Mouse (Mus musculus) stomach, embryonic 14.5 days (tissue): ENCODE data around the gene Dip2b. TPM values are rescaled to one million over a fixed set of nuclear protein-coding genes. Genes with fewer than 3 reads are reported as not detected.

ENCODE experiments used
- ATAC-seq: fragments of 200-750 bp; cut with Nextera tagmentation; 2 replicates; pipeline ENCODE4 v1.8.0; 2017; ENCODE audit warnings: low read depth, moderate TSS enrichment; ENCODE audit not compliant: insufficient number of reproducible peaks, insufficient read depth, low FRiP score
- H3K27ac ChIP-seq: fragments of 300-500 bp; sonication (generic); 2 replicates; pipeline ENCODE4 v1.5.1; 2014; ENCODE audit warnings: mild to moderate bottlenecking, low read length, moderate library complexity, mixed read lengths
- H3K27me3 ChIP-seq: fragments of 300-500 bp; sonication (generic); 2 replicates; pipeline ENCODE4 v1.6.1; 2014; ENCODE audit warnings: low read length, control low read depth, mixed read lengths; ENCODE audit not compliant: control insufficient read depth, insufficient read depth
- H3K36me3 ChIP-seq: fragments of 300-500 bp; sonication (generic); 2 replicates; pipeline ENCODE4 v1.6.1; 2014; ENCODE audit warnings: mild to moderate bottlenecking, control low read depth, low read length, moderate library complexity, mixed read lengths; ENCODE audit not compliant: control insufficient read depth, insufficient read depth
- H3K4me1 ChIP-seq: fragments of 300-500 bp; sonication (generic); 2 replicates; pipeline ENCODE4 v1.6.1; 2014; ENCODE audit warnings: low read length, control low read depth, mixed read lengths; ENCODE audit not compliant: control insufficient read depth, insufficient read depth
- H3K4me2 ChIP-seq: fragments of 300-500 bp; sonication (generic); replicated peaks from 2 replicates; pipeline ENCODE4 v1.6.1; 2014; ENCODE audit warnings: low read depth, low read length, control low read depth
- H3K4me3 ChIP-seq: fragments of 300-500 bp; sonication (generic); 2 replicates; pipeline ENCODE4 v1.5.1; 2014; ENCODE audit warnings: low read depth, low read length, control low read depth
- H3K9ac ChIP-seq: fragments of 300-500 bp; sonication (generic); replicated peaks from 2 replicates; pipeline ENCODE4 v1.6.1; 2014; ENCODE audit warnings: low read depth, mild to moderate bottlenecking, control low read depth, low read length, moderate library complexity, mixed read lengths
- H3K9me3 ChIP-seq: fragments of 300-500 bp; sonication (generic); 2 replicates; pipeline ENCODE4 v1.6.1; 2016; ENCODE audit warnings: low read depth, low read length, control low read depth; ENCODE audit not compliant: control insufficient read depth
- WGBS: fragments of 180-500 bp; shearing (Covaris S2); extraction: QIAGEN DNeasy Blood & Tissue Kit; methylation state at CpG from one replicate; pipeline ENCODE4 v1.1.7; 2014; 5-methylcytosine and 5-hydroxymethylcytosine counted together
- polyA plus RNA-seq: library from polyadenylated mRNA; unstranded; fragments of >200 nt; fragmentation: Nextera tagmentation; extraction: Ambion mirVana; gene quantifications from 2 replicates; pipeline ENCODE4 v1.2.1, GENCODE M21; 2014

Gene Dip2b
- polyA plus RNA-seq, 1 experiment from 2014 or later, result 18.2 TPM

- Histone ChIP-seq H3K36me3 (peaks cover 45% of the 10 kb centered on the region), H3K4me1 (no peaks in the 10 kb centered on the region), H3K4me3 (no peak overlapping the region), H3K9ac (no peak overlapping the region), H3K27me3 (no peaks in the 10 kb centered on the region), H3K9me3 (no peaks in the 10 kb centered on the region), H3K4me2 (no peak overlapping the region), H3K27ac (no peak overlapping the region)
- WGBS, result 76% methylated on average over 6 of the region's 6 CpGs
- ATAC-seq, result no peak
These were observed 136.7 kb downstream of the Dip2b start for GRCm38 (mm10) chr15:100175176-100175575.

- H3K27ac ChIP-seq, result no peak overlapping the region
- ATAC-seq, result no peak
- WGBS, result 83% methylated on average over 3 of the region's 3 CpGs
- H3K4me1 ChIP-seq, result no peaks in the 10 kb centered on the region
- H3K9me3 ChIP-seq, result no peaks in the 10 kb centered on the region
- H3K4me2 ChIP-seq, result no peak overlapping the region
- H3K36me3 ChIP-seq, result peaks cover 42% of the 10 kb centered on the region
- no peak overlapping the region for H3K4me3 ChIP-seq
- no peaks in the 10 kb centered on the region for H3K27me3 ChIP-seq
- no peak overlapping the region for H3K9ac ChIP-seq
These were observed 138.7 kb downstream of the Dip2b start for GRCm38 (mm10) chr15:100177167-100177566.

DNA sequence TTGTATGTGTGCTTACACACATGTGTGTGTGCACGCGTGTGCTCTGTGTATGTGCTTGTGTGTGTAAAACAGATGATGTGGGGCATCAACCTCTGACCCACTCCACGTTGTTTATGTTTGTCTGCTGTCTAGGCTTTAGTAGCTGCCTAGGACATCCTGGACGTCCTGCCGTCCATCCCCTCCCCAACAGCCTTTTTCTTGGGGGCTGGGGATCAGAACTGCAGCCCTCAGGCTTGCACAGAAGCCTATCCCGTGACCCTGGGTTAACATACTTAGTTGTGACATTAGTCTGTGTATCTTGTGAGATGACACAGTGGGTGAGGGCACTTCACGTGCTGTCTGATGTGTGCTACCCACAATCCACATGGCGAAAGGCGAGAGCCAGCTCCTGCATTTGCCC is 139.1 kb downstream of the Dip2b start:
- Histone ChIP-seq H3K9me3 (no peaks in the 10 kb centered on the region), H3K4me1 (no peaks in the 10 kb centered on the region), H3K27me3 (no peaks in the 10 kb centered on the region), H3K36me3 (peaks cover 42% of the 10 kb centered on the region), H3K9ac (no peak overlapping the region), H3K4me2 (no peak overlapping the region), H3K27ac (no peak overlapping the region), H3K4me3 (no peak overlapping the region)
- ATAC-seq, result no peak
- WGBS, result 71% methylated on average over 9 of the region's 9 CpGs

DNA sequence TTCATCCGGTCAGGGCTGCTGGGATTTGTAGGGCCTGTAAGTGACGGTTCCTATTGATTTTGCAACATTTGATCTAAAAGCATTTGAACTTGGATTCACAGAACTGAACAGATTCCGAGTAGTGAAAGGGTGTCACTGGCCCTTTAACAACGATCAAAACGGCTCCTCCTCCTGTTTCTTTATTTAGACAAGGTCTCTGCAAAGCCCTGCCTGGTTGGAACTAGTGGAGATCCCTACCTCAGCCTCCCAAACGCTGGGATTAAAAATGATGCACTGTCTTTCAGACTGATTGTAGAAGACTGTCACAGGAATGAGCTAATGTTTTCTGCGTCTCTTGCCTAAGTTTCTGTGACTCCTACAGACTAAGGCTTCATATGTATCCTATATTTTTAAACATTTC is 140.0 kb downstream of the Dip2b start:
- H3K27me3 ChIP-seq, result no peaks in the 10 kb centered on the region
- 35% methylated on average over 7 of the region's 7 CpGs for WGBS
- peaks cover 39% of the 10 kb centered on the region for H3K36me3 ChIP-seq
- H3K4me2 ChIP-seq, result no peak overlapping the region
- H3K9ac ChIP-seq, result no peak overlapping the region
- no peak for ATAC-seq
- no peak overlapping the region for H3K27ac ChIP-seq
- H3K9me3 ChIP-seq, result no peaks in the 10 kb centered on the region
- no peak overlapping the region for H3K4me3 ChIP-seq
- no peaks in the 10 kb centered on the region for H3K4me1 ChIP-seq

- no peak overlapping the region for H3K4me2 ChIP-seq
- H3K4me1 ChIP-seq, result no peaks in the 10 kb centered on the region
- H3K36me3 ChIP-seq, result peaks cover 39% of the 10 kb centered on the region
- WGBS, result 93% methylated on average over 6 of the region's 6 CpGs
- no peak overlapping the region for H3K27ac ChIP-seq
- no peak overlapping the region for H3K4me3 ChIP-seq
- ATAC-seq, result no peak
- H3K27me3 ChIP-seq, result no peaks in the 10 kb centered on the region
- no peaks in the 10 kb centered on the region for H3K9me3 ChIP-seq
- H3K9ac ChIP-seq, result no peak overlapping the region
These were observed 141.2 kb downstream of the Dip2b start for GRCm38 (mm10) chr15:100179685-100180084.

DNA sequence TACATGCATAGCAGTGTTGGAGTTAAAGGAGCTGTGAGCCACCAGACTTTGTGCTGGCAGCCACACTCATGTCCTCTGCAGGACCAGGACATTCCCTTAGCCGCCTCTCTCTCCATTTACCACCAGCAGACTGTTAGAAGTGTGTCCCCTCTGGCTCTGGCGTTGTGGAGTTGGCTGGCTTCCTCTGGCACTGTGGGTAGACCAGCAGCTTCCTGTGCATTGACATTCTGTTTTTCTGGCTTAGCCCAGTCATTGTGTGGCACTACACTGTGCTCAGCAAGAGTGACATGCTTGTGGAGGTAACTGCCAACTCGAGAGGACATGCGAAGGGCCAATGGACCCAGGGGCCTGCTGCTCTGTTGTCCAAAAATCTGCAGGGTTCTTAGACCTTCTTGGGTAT is 141.8 kb downstream of the Dip2b start:
- H3K27ac ChIP-seq, result no peak overlapping the region
- no peaks in the 10 kb centered on the region for H3K4me1 ChIP-seq
- no peak overlapping the region for H3K4me2 ChIP-seq
- no peak for ATAC-seq
- H3K36me3 ChIP-seq, result peaks cover 34% of the 10 kb centered on the region
- WGBS, result 94% methylated on average over 4 of the region's 4 CpGs
- no peak overlapping the region for H3K4me3 ChIP-seq
- no peaks in the 10 kb centered on the region for H3K9me3 ChIP-seq
- H3K27me3 ChIP-seq, result no peaks in the 10 kb centered on the region
- H3K9ac ChIP-seq, result no peak overlapping the region

GRCm38 (mm10) chr15:100181841-100182240 is 143.4 kb downstream of the Dip2b start:
- WGBS, result 89% methylated on average over 10 of the region's 10 CpGs
- Histone ChIP-seq H3K9me3 (no peaks in the 10 kb centered on the region), H3K27me3 (no peaks in the 10 kb centered on the region), H3K36me3 (peaks cover 35% of the 10 kb centered on the region), H3K4me3 (no peak overlapping the region), H3K27ac (no peak overlapping the region), H3K4me1 (no peaks in the 10 kb centered on the region), H3K9ac (no peak overlapping the region), H3K4me2 (no peak overlapping the region)
- ATAC-seq, result no peak

DNA sequence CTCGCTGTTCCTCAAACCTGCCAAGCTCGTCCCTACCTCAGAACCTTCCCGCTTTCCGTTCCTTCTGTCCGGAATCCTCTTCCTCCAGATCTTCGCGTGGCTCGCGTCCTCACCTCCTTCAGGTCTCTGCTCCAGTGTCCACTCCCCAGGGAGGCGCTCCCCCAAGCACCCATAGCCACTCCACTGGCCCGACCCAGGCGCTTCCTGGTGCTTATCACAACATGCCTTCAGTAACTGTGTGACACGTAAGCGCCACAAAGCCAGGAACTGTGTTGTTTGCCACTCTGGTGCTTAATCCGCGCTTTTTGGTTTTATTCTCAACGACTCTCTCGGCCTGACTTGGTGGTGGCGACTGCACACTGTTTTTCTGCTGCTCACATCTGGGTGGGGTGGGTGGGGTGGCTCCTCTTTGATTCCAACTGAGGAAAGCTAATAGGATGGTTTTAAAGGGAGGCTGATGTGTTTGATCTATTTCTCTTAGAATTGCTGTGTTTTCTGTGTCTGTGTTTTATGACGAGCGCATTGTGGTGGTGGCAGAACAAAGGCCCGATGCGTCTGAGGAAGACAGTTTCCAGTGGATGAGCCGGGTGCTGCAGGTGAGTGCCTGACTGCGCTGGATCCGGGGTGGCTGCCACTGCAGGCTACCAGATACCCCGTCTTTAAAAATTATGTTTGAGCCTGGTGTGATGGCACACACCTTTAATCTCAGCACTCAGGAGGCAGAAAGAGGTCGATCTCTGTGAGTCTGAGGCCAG is 144.2 kb downstream of the Dip2b start:
- 89% methylated on average over 28 of the region's 28 CpGs for WGBS
- no peaks in the 10 kb centered on the region for H3K9me3 ChIP-seq
- H3K9ac ChIP-seq, result no peak overlapping the region
- no peak overlapping the region for H3K4me3 ChIP-seq
- peaks cover 35% of the 10 kb centered on the region for H3K36me3 ChIP-seq
- H3K4me2 ChIP-seq, result no peak overlapping the region
- H3K27ac ChIP-seq, result no peak overlapping the region
- no peaks in the 10 kb centered on the region for H3K4me1 ChIP-seq
- ATAC-seq, result no peak
- no peaks in the 10 kb centered on the region for H3K27me3 ChIP-seq

DNA sequence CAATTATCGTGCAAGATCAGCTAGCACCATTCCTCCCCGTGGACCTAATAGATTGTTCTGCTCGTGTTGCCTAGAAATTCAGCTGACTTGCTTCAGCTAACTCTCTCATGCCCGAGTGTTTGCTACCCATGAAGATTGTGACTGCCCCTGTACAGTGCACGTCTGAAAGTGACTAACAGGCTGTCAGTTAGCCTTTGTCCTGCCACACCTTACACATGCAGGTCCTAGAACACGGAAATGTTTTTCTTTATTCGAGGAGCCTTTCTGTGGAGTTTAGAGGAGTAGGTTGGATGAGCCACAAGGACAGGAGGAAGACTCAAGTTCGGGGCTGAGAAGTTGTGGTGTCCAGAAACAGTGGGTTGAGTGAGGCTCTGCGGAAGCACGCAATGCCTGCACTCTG is 145.0 kb downstream of the Dip2b start:
- WGBS, result 85% methylated on average over 10 of the region's 10 CpGs
- H3K36me3 ChIP-seq, result peaks cover 35% of the 10 kb centered on the region

More for the DNA sequence above, 145.0 kb downstream of the Dip2b start:
- no peak overlapping the region for H3K4me2 ChIP-seq
- no peaks in the 10 kb centered on the region for H3K27me3 ChIP-seq
- H3K9me3 ChIP-seq, result no peaks in the 10 kb centered on the region
- no peak for ATAC-seq
- H3K4me3 ChIP-seq, result no peak overlapping the region
- H3K9ac ChIP-seq, result no peak overlapping the region
- H3K4me1 ChIP-seq, result no peaks in the 10 kb centered on the region
- H3K27ac ChIP-seq, result no peak overlapping the region
